Mouse (Mus musculus): ENCODE results near the gene Gm5767.
A peak's percentile ranks its signal among the peaks of the same experiment; 100 is the strongest.

Gm5767 gene

GRCm38 (mm10) chr16:8680470-8680869 is at the start of gene Gm5767:
Gene Gm5767 (plus strand): TSS chr16:8680770.
- DNase-seq (ENCODE audit: low read depth) = no peak

- DNase-seq (ENCODE audit: low read depth) = no peak
Observed at GRCm38 (mm10) chr16:8631428-8631827, 49.1 kb upstream of the Gm5767 start.

GRCm38 (mm10) chr16:8636867-8637216 is 43.7 kb upstream of the Gm5767 start:
- DNase-seq (ENCODE audit: low read depth) = no peak

GRCm38 (mm10) chr16:8637217-8638051 is 43.1 kb upstream of the Gm5767 start, which contains the start of the genes Pmm2 and Tmem186:
Gene Pmm2 (plus strand): TSS chr16:8637674.
Gene Tmem186 (minus strand): TSS chr16:8637712.
- DNase-seq (ENCODE audit: low read depth) = peak; percentile 87

- DNase-seq (ENCODE audit: low read depth) = no peak
Observed at GRCm38 (mm10) chr16:8638131-8638530, 42.4 kb upstream of the Gm5767 start.

- DNase-seq (ENCODE audit: low read depth) = no peak
Observed at GRCm38 (mm10) chr16:8639466-8640191, 40.9 kb upstream of the Gm5767 start.

- DNase-seq (ENCODE audit: low read depth) = no peak
Observed at GRCm38 (mm10) chr16:8643855-8644254, 36.7 kb upstream of the Gm5767 start.

- DNase-seq (ENCODE audit: low read depth) = no peak
Observed at GRCm38 (mm10) chr16:8645546-8645945, 35.0 kb upstream of the Gm5767 start.

GRCm38 (mm10) chr16:8650007-8650406 is 30.6 kb upstream of the Gm5767 start:
- no peak for DNase-seq (ENCODE audit: low read depth)

- no peak for DNase-seq (ENCODE audit: low read depth)
Observed at GRCm38 (mm10) chr16:8655108-8655507, 25.5 kb upstream of the Gm5767 start.

- no peak for DNase-seq (ENCODE audit: low read depth)
Observed at GRCm38 (mm10) chr16:8655599-8655998, 25.0 kb upstream of the Gm5767 start.

GRCm38 (mm10) chr16:8656256-8656655 is 24.3 kb upstream of the Gm5767 start:
- no peak for DNase-seq (ENCODE audit: low read depth)

GRCm38 (mm10) chr16:8658349-8658748 is 22.2 kb upstream of the Gm5767 start:
- no peak for DNase-seq (ENCODE audit: low read depth)

- DNase-seq (ENCODE audit: low read depth) = no peak
Observed at GRCm38 (mm10) chr16:8658764-8659163, 21.8 kb upstream of the Gm5767 start.

- no peak for DNase-seq (ENCODE audit: low read depth)
Observed at GRCm38 (mm10) chr16:8663022-8663421, 17.5 kb upstream of the Gm5767 start.

GRCm38 (mm10) chr16:8663606-8664539 is 16.7 kb upstream of the Gm5767 start:
- no peak for DNase-seq (ENCODE audit: low read depth)

- no peak for DNase-seq (ENCODE audit: low read depth)
Observed at GRCm38 (mm10) chr16:8665367-8665766, 15.2 kb upstream of the Gm5767 start.

GRCm38 (mm10) chr16:8666452-8666851 is 14.1 kb upstream of the Gm5767 start:
- DNase-seq (ENCODE audit: low read depth) = no peak

GRCm38 (mm10) chr16:8667261-8667660 is 13.3 kb upstream of the Gm5767 start:
- DNase-seq (ENCODE audit: low read depth) = no peak

- no peak for DNase-seq (ENCODE audit: low read depth)
Observed at GRCm38 (mm10) chr16:8667814-8668213, 12.8 kb upstream of the Gm5767 start.

GRCm38 (mm10) chr16:8668386-8668785 is 12.2 kb upstream of the Gm5767 start:
- no peak for DNase-seq (ENCODE audit: low read depth)

- DNase-seq (ENCODE audit: low read depth) = no peak
Observed at GRCm38 (mm10) chr16:8669432-8669831, 11.1 kb upstream of the Gm5767 start.

All from fibroblast of lung, adult 2 months (primary cell).